Mouse (Mus musculus): ENCODE measurements around the gene 1110017D15Rik.

1110017D15Rik gene

GRCm38 (mm10) chr4:41507998-41508397 is 9.1 kb downstream of the 1110017D15Rik start:
- no peak for DNase-seq

- DNase-seq, result no peak
These were observed 9.7 kb downstream of the 1110017D15Rik start for GRCm38 (mm10) chr4:41507326-41507924.

GRCm38 (mm10) chr4:41506906-41507305 is 10.2 kb downstream of the 1110017D15Rik start:
- peak; percentile 86 for DNase-seq

GRCm38 (mm10) chr4:41506156-41506555 is 11.0 kb downstream of the 1110017D15Rik start:
- peak; percentile 65 for DNase-seq

GRCm38 (mm10) chr4:41505131-41505551 is 12.0 kb downstream of the 1110017D15Rik start:
- DNase-seq, result peak; percentile 33

- DNase-seq, result no peak
These were observed 12.8 kb downstream of the 1110017D15Rik start for GRCm38 (mm10) chr4:41504325-41504724.

GRCm38 (mm10) chr4:41502986-41503412 is 14.1 kb downstream of the 1110017D15Rik start, which contains the start of gene AI464131:
TSS of gene AI464131 (minus strand) at chr4:41503076.
- peak; percentile 79 for DNase-seq

GRCm38 (mm10) chr4:41502171-41502940 is 14.8 kb downstream of the 1110017D15Rik start:
- no peak for DNase-seq

- no peak for DNase-seq
These were observed 16.3 kb downstream of the 1110017D15Rik start for GRCm38 (mm10) chr4:41500787-41501186.

- no peak for DNase-seq
These were observed 17.5 kb downstream of the 1110017D15Rik start for GRCm38 (mm10) chr4:41499619-41500018.

GRCm38 (mm10) chr4:41498921-41499391 is 18.2 kb downstream of the 1110017D15Rik start:
- DNase-seq, result peak; percentile 18

- DNase-seq, result peak; percentile 15
These were observed 18.9 kb downstream of the 1110017D15Rik start for GRCm38 (mm10) chr4:41497995-41498845.

- DNase-seq, result peak; percentile 81
These were observed 19.6 kb downstream of the 1110017D15Rik start for GRCm38 (mm10) chr4:41497579-41497978.

- no peak for DNase-seq
These were observed 20.1 kb downstream of the 1110017D15Rik start for GRCm38 (mm10) chr4:41497046-41497445.

- DNase-seq, result no peak
These were observed 21.3 kb downstream of the 1110017D15Rik start for GRCm38 (mm10) chr4:41495850-41496249.

- DNase-seq, result no peak
These were observed 22.1 kb downstream of the 1110017D15Rik start for GRCm38 (mm10) chr4:41495076-41495475.

- no peak for DNase-seq
These were observed 22.8 kb downstream of the 1110017D15Rik start for GRCm38 (mm10) chr4:41494378-41494777.

GRCm38 (mm10) chr4:41493464-41494116 is 23.5 kb downstream of the 1110017D15Rik start:
- no peak for DNase-seq

- DNase-seq, result no peak
These were observed 24.2 kb downstream of the 1110017D15Rik start for GRCm38 (mm10) chr4:41492951-41493350.

- no peak for DNase-seq
These were observed 35.5 kb downstream of the 1110017D15Rik start for GRCm38 (mm10) chr4:41481601-41482017.

GRCm38 (mm10) chr4:41480254-41480653 is 36.9 kb downstream of the 1110017D15Rik start:
- DNase-seq, result no peak

- no peak for DNase-seq
These were observed 37.7 kb downstream of the 1110017D15Rik start for GRCm38 (mm10) chr4:41479456-41479804.

Data from thymus, postnatal 4 days (tissue).